Mouse (Mus musculus) ES-Bruce4 (cell line): ENCODE measurements at regions not wholly inside any gene's neighbourhood (a gene's known extent, or its start where the extent isn't known, plus 50 kb on each side); places are given as distances from the start of the nearest gene placed in this dataset.

Experiments
- H3K27ac ChIP-seq: 2 replicates; pipeline ENCODE4 v1.5.1; 2012; ENCODE audit warnings: low read length, inconsistent platforms; ENCODE audit not compliant: insufficient read depth
- H3K27me3 ChIP-seq: 2 replicates; pipeline ENCODE4 v1.6.1; 2012; ENCODE audit warnings: mild to moderate bottlenecking, low read length, inconsistent platforms; ENCODE audit not compliant: control insufficient read depth, poor library complexity, insufficient read depth, severe bottlenecking
- H3K36me3 ChIP-seq: 2 replicates; pipeline ENCODE4 v1.6.1; 2012; ENCODE audit warnings: inconsistent platforms, mild to moderate bottlenecking, low read length, moderate library complexity; ENCODE audit not compliant: control insufficient read depth, poor library complexity, insufficient read depth, severe bottlenecking
- H3K4me1 ChIP-seq: one replicate; pipeline ENCODE4 v1.8.1; 2011; ENCODE audit warnings: low read length; ENCODE audit not compliant: control insufficient read depth, insufficient read depth
- H3K4me3 ChIP-seq: 2 replicates; pipeline ENCODE4 v1.5.1; 2011; ENCODE audit warnings: low read depth, mild to moderate bottlenecking, low read length
- H3K9ac ChIP-seq: 2 replicates; pipeline ENCODE4 v1.6.1; 2012; ENCODE audit warnings: low read depth, mild to moderate bottlenecking, inconsistent platforms; ENCODE audit not compliant: poor library complexity, severe bottlenecking
- H3K9me3 ChIP-seq: replicated peaks from 2 replicates; pipeline ENCODE4 v1.6.1; 2012; ENCODE audit warnings: mild to moderate bottlenecking, low read length, inconsistent platforms; ENCODE audit not compliant: control insufficient read depth, poor library complexity, insufficient read depth, severe bottlenecking
- CTCF ChIP-seq: IDR thresholded peaks from one replicate; pipeline ENCODE4 v1.8.1; 2011; ENCODE audit warnings: low read depth, low read length
- EP300 ChIP-seq: IDR thresholded peaks from 2 replicates; pipeline ENCODE4 v1.6.1; 2011; ENCODE audit warnings: low read depth, low read length; ENCODE audit not compliant: insufficient read depth
- POLR2A ChIP-seq: IDR thresholded peaks from one replicate; pipeline ENCODE4 v1.8.1; 2011; ENCODE audit warnings: low read length; ENCODE audit not compliant: insufficient read depth

DNA sequence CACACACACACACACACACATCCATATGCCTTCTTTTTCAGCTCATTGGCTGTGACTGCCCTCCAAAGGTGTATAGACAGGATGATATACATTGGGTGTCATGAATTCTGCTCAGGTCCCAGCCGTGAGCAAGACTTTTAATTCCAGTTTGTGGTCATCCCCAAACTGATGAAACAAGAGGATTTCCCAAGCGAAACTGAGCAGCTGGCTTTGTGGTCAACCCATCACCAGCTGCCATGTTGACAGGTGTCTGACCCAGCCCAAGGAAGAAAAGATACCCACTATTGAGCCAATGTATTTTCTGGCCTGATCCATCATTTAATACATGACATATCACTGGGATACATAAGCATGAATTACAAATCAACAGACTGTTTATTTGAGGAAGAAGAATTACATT lies 228.8 kb upstream of the Thbs1 start:
- no peaks in the 10 kb centered on the region for H3K4me1 ChIP-seq
- H3K27me3 ChIP-seq: no peaks in the 10 kb centered on the region
- no peaks in the 10 kb centered on the region for H3K36me3 ChIP-seq
- no peak overlapping the region for H3K27ac ChIP-seq
- no peak overlapping the region for H3K4me3 ChIP-seq
- no peak overlapping the region for H3K9ac ChIP-seq
- TF ChIP-seq POLR2A (no peak), CTCF (no peak), EP300 (no peak)
- no peaks in the 10 kb centered on the region for H3K9me3 ChIP-seq

DNA sequence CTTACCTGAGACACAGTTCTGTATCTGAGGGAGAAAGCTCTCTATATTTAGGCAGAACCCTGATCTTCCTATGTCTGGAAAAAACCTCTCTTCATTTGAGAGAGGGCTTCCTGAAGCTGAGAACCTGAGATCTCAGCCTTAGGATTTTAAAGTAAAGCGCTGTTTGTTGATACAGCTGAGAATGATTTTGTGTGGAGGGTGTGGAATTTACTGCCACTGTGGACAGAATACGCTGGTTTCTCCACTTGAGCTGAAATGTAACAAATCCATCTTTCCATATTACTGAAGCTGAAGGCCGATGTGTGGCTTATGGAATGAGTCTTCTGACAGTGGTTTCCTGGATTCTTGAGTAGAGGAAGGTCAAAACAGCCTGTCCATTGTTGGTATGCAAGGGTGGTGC lies 225.2 kb upstream of the Thbs1 start:
- H3K9me3 ChIP-seq: no peaks in the 10 kb centered on the region
- no peaks in the 10 kb centered on the region for H3K36me3 ChIP-seq
- no peak overlapping the region for H3K4me3 ChIP-seq
- TF ChIP-seq EP300 (no peak), CTCF (no peak), POLR2A (no peak)
- no peak overlapping the region for H3K9ac ChIP-seq
- no peak overlapping the region for H3K27ac ChIP-seq
- no peaks in the 10 kb centered on the region for H3K27me3 ChIP-seq
- no peaks in the 10 kb centered on the region for H3K4me1 ChIP-seq

DNA sequence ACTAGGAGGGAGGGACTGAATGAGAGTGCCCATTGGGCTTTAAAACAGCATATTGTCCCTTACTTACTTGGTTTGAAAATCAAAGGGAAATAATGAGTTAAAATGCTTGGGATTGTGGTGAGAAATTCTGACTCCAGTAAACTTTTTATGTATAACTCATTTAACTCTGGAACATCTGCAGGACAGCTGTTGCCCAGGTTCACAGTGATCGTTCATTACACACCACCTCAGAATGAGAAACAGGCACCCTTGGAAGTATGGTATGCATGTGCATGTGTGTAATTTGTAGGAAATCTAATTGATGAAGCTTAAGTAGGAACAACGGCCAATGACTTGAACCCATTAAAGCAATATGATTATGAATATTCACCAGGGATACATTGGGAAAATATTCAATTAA lies 210.4 kb upstream of the Thbs1 start:
- Histone ChIP-seq H3K36me3 (no peaks in the 10 kb centered on the region), H3K4me1 (no peaks in the 10 kb centered on the region), H3K9ac (no peak overlapping the region), H3K27me3 (no peaks in the 10 kb centered on the region), H3K27ac (no peak overlapping the region), H3K4me3 (no peak overlapping the region), H3K9me3 (no peaks in the 10 kb centered on the region)
- TF ChIP-seq POLR2A (no peak), CTCF (no peak), EP300 (no peak)

DNA sequence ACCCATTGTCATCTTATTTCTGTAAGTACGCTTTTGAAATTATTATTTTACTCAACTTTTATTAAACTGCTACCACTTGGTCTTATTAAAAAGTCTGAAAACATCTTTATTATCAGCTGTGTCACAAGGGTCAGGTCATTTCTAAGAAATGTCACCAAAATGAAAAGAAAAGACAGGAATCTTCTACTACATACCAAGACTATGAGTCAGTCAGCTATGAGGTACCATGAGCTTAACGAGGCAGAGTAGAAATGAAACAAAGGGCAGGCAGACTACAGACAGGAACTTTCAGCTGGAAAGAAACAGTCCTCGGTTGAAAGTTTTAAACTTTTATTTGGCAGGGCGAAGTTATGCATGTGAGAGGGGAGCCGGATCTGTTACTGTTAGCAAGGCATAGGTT lies 208.8 kb upstream of the Thbs1 start:
- no peak for TF ChIP-seq CTCF
- H3K9ac ChIP-seq: no peak overlapping the region
- no peak overlapping the region for H3K27ac ChIP-seq
- H3K4me1 ChIP-seq: no peaks in the 10 kb centered on the region
- H3K4me3 ChIP-seq: no peak overlapping the region
- no peaks in the 10 kb centered on the region for H3K9me3 ChIP-seq
- H3K27me3 ChIP-seq: no peaks in the 10 kb centered on the region
- no peaks in the 10 kb centered on the region for H3K36me3 ChIP-seq

DNA sequence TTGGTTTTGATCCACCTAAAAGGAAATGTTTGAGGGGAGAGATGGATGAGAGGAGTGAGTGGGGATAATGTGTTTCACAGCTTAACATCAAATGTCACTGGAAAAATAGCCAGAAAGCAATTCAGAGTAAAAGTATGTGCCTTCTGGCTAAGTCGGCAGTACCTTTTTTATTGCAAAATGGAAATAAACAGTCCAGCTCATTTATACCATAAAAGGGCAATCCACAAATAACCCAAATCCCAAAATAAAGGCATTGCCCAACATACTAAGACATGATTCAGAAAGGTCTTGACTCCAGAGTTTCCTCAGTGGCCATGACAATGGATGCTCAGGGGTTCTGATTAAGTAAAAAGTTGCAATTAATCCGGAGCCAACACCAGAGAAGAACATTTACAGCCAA lies 208.0 kb upstream of the Thbs1 start:
- H3K4me1 ChIP-seq: no peaks in the 10 kb centered on the region
- no peak overlapping the region for H3K4me3 ChIP-seq
- H3K9ac ChIP-seq: no peak overlapping the region
- H3K36me3 ChIP-seq: no peaks in the 10 kb centered on the region
- no peak overlapping the region for H3K27ac ChIP-seq
- no peaks in the 10 kb centered on the region for H3K27me3 ChIP-seq
- no peak for TF ChIP-seq CTCF
- TF ChIP-seq POLR2A: no peak
- TF ChIP-seq EP300: no peak
- no peaks in the 10 kb centered on the region for H3K9me3 ChIP-seq

DNA sequence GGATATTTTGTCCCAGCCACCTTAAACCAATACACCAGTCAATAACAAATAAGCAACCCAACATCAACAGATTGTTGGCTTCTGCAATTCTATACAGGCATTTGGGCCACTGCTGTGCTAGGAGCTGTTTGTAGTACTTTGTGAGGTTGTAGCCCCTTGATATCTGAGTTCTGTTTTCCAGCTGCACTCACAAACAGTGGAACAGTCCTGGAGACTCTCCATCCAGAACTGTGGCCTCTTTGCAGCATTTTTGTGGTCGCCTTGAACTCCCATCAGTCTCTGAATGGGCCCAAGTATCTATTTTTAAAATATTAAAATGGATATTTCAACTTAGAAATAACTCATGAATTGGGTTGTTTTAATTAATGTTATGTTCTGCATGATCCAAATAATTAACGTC lies 205.2 kb upstream of the Thbs1 start:
- H3K4me3 ChIP-seq: no peak overlapping the region
- no peaks in the 10 kb centered on the region for H3K4me1 ChIP-seq
- no peak overlapping the region for H3K27ac ChIP-seq
- H3K36me3 ChIP-seq: no peaks in the 10 kb centered on the region
- no peak overlapping the region for H3K9ac ChIP-seq
- no peaks in the 10 kb centered on the region for H3K9me3 ChIP-seq
- H3K27me3 ChIP-seq: no peaks in the 10 kb centered on the region
- no peak for TF ChIP-seq CTCF
- no peak for TF ChIP-seq POLR2A
- no peak for TF ChIP-seq EP300
